Mouse (Mus musculus) naive thymus-derived CD4-positive, alpha-beta T cell, adult 2 months (primary cell): ENCODE measurements at regions not wholly inside any gene's neighbourhood (a gene's known extent, or its start where the extent isn't known, plus 50 kb on each side); places are given as distances from the start of the nearest gene placed in this dataset.

Experiments used
- DNase-seq: peaks from one replicate; pipeline ENCODE4 v3.0.0-alpha.2; 2011; ENCODE audit warnings: low read depth

DNA sequence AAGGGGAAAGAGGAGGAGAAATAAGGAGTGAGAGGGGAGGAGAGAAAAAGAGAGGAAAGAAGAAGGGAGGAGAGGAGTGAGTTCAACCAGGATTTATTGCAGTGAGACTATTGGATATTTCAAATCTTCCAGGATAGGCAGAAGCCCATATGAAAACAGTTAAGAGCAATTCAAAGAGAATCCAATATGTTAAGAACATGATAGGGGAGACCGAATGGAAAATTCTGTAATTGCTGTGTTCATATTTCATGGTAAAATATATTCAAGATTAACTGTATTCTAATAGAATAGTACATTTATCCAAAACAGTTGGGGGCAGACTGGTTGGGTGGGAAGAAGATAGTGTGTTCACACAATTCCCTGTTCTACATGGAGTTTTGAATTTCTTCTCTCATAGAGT, 96.3 kb upstream of the Pdzrn3 start:
- no peak for DNase-seq

DNA sequence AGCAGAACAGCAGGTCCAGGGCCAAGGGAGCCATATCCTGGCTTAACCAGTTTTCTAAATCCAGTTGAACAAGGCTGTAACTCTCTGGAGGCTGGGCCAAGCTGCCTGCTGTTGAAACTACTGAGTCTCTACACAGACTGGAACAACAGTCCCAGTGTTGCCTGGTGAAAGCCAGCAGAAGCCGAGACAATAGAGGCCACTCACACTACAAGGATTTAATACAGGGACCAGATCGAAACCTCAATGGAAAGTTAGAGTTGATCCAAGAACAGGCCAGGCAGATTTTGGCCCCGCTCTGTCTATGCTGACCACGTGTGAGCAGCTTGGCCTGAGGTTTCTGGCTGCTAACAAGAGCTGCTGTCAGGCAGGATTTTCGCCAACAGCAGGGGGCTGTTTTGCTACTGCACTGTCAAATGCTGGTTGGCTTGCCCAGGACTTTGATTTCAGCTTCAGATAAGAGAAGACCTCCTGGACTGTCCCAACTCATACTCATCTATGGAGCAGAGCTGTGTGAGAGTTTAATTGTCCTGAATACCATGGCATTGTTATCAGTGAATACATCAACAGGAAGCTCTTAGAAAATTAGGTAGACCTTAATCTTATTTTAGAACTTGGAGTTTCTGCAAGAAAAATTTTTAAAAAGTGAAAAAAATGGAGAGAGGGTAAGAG, 95.7 kb upstream of the Pdzrn3 start:
- DNase-seq: no peak

DNA sequence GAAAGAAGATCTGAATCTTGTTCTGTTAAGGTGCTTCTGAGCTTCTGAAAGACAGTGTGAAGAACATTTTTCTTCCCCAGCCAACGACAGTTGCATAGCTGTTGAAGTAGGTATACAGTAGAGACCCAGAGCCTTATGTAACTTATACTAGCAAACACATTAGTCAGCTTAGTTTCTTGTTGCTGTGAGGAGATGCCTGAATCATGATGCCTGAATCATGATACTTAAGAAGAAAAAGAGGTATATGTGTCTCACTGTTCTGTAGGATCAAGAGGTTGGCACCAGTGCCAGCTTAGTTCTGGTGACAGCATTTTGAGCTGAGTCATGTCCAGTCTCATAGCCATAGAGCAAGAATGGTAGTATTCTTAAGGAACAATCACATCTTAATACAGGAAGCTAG, 87.2 kb upstream of the Pdzrn3 start:
- DNase-seq: no peak

DNA sequence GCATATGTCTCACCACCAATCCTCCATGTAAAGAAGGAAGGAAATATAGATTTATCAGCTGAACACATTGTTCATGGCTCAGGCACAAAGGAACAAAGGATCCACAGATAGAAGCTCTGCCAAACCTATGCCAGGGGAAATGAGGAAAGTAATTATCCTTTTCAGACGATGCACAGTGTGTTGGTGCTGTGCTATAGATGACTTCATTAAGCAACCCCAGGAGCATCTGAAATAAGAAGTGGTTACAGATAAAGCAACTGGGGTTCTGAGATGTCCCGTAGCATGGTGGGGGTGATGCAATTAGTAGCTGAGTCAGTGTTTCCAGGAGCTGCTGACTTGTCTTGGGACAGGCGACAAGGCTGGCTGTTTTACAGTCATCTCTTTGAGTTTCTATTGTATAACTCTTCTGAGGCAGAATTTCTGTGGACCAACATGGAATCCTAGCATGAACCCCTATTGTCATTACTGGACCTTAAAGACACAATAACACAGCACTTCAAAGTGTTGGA, 86.2 kb upstream of the Pdzrn3 start:
- DNase-seq: no peak

DNA sequence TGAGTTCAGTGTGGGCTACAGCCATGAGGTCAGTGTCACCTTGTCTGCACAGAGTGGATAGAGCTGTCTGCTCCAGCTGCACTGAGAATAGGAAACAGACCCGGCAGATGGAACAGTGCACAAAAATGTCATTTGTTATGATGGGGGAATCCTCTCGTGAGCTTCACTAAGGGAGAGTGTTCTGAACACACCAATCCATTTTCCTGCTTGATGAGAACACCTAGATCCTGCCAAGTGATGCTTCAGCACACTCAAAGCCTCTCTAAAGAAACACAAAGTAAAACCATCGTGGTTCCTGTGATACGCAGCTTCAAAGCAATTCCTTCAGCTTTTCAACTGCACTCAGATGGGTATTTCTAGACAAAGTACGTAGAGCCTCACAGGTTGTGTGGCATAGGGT, 69.0 kb upstream of the Pdzrn3 start:
- DNase-seq: no peak

DNA sequence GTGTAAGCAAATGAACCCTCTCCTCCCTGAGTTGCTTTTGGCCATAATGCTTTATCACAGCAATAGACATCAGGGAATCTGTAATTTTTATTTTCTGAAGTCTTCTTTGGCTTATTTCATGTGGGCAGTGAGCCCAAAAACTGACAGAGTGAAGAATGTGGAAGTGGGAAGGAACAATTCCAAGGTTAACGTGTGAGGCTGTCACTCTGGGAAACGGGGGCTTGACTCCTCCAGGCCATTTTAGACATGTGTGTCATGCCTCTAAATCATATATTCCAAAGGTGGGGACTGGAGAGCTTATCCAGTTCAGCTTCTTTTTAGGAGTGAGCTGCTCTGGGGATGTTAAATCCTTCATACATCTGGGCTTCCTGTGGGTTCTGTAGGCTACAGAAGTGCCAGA, 68.6 kb upstream of the Pdzrn3 start:
- no peak for DNase-seq

DNA sequence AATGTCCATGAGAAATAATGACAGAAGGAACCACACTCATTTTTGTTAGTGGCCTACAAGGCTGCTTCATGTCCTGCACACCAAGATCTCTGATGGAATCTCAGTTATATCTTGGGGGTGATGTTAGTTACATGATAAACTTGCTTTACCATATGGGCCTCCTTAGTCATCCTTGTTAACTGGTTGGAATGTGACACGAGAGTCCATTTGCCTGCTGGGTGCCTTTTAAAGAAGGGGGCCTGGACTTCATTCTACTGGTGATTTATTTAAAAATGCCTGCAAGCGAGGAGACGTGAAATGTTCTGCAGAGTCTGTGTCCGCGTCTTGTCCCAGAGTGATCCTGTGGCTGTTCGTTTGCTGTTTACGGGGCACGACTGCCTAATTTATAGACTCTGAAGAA, 55.1 kb upstream of the Pdzrn3 start:
- no peak for DNase-seq

DNA sequence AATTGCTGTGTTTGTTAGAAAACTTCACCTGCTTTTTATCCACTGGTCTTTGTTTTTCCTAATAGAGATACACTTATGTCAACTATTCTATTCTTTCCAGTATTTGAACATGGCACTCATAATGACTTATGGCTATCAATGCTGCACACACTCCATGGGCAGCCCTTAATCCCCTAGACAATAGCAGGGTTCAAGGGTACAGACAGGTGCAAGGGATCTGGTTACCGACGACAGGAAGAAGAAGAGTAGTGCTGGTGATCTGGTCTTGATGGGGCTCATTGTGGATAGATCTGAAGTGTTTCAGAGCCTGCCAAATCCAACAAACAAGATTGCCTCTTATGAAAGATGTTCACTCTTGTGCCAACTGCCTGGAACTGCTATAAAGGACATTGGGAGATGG, 51.9 kb upstream of the Pdzrn3 start:
- no peak for DNase-seq
